Mouse (Mus musculus): ENCODE measurements around the gene Amh. TPM values are rescaled to one million over a fixed set of nuclear protein-coding genes. Genes with fewer than 3 reads are reported as not detected.
"Not testable (repeated sequence)": the region's sequence is repeated elsewhere in the genome, so short reads cannot be mapped to it uniquely, and the experiment has no call there.

The Amh gene
- polyA plus RNA-seq, 1 experiment from 2014 or later = not detected

GRCm38 (mm10) chr10:80808099-80808984 lies 3.3 kb downstream of the Amh start:
- Histone ChIP-seq H3K9ac (ENCODE audit: low read length) (no peak overlapping the region), H3K4me3 (ENCODE audit: low read depth, low read length) (0 out of 2 replicates have a peak overlapping the region, but pooled peaks have one; percentile 10), H3K36me3 (ENCODE audit: control insufficient read depth, insufficient read depth, low read length) (peaks cover 19% of the 10 kb centered on the region), H3K4me1 (replicated peaks; ENCODE audit: control insufficient read depth, insufficient read depth, low read length) (peaks cover 25% of the 10 kb centered on the region), H3K27ac (ENCODE audit: low read depth) (no peak overlapping the region; the same call in 1 of the 2 replicates), H3K9me3 (ENCODE audit: control insufficient read depth, low read length) (no peaks in the 10 kb centered on the region), H3K4me2 (ENCODE audit: low read length) (peak overlapping the region; percentile 83), H3K27me3 (replicated peaks; ENCODE audit: control insufficient read depth, insufficient read depth, low read length) (0 out of 2 replicates have a peak, but pooled peaks cover 13% of the 10 kb centered on the region)
- DNase-seq (ENCODE audit: low spot score) = peak; percentile 65
- ATAC-seq (replicated peaks; ENCODE audit: low FRiP score, low TSS enrichment, low read depth) = no peak
- WGBS = 28% methylated on average over 40 of the region's 40 CpGs

DNA sequence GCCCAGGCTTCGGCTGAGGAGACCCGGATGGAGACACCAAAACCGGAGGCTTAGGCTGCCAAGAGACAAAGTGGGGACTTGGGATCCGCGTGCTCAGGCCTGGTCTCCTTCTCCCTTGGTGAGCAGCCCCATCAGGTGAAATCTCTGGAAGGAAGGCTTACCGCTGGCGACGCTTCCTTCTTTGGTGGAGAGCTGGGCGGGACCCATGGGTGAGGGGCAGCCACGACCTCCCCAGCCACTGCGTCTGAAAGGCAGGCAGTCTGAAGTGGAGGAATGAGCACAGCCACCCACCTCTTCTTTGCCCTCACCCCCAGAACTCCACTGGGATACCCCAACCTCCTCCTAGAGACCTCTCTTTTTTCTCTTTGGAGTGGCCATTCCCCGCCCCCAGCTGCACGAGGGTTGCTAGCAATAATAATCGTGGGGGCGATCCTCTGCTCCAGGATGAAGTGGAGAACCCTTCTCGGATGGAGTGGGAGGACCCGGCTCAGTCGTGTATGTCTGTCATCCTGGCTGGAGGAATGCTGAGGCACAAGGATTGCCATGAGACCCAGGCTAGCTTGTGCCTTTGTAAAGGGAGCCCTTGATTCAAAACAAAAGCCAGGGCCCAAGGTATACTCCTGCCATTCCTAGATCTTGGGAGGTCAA lies 4.1 kb downstream of the Amh start:
- DNase-seq (ENCODE audit: low spot score) = no peak
- peaks cover 25% of the 10 kb centered on the region for H3K4me1 ChIP-seq (replicated peaks; ENCODE audit: control insufficient read depth, insufficient read depth, low read length)
- H3K9ac ChIP-seq (ENCODE audit: low read length) = 0 out of 2 replicates have a peak overlapping the region, but pooled peaks have one; percentile 7

DNA sequence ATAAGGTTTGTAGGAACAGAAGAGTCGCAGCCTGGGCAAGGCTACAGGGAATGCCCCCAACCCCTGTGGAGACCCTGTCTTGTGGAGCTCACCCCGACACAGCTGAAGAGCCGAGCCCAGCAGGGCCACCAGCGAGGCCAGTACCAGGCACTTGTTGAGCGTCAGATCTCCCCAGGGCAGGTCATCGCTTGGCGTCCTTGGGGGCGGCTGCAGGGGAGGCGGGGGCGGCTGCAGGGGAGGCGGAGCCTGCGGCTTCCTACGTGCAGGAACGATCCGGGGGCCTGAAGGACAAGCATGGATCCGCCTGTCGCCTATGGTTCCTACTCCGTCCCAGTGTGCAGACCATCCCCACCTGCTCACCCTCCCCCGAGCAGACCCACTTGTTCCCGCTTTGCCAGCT lies 5.0 kb downstream of the Amh start:
- Histone ChIP-seq H3K4me2 (ENCODE audit: low read length) (peak overlapping the region; percentile 20), H3K9ac (ENCODE audit: low read length) (no peak overlapping the region), H3K9me3 (ENCODE audit: control insufficient read depth, low read length) (no peaks in the 10 kb centered on the region), H3K27ac (ENCODE audit: low read depth) (no peak overlapping the region), H3K36me3 (ENCODE audit: control insufficient read depth, insufficient read depth, low read length) (peaks cover 2% of the 10 kb centered on the region; the same call in 1 of the 2 replicates), H3K27me3 (replicated peaks; ENCODE audit: control insufficient read depth, insufficient read depth, low read length) (0 out of 2 replicates have a peak, but pooled peaks cover 13% of the 10 kb centered on the region), H3K4me3 (ENCODE audit: low read depth, low read length) (no peak overlapping the region), H3K4me1 (replicated peaks; ENCODE audit: control insufficient read depth, insufficient read depth, low read length) (peaks cover 25% of the 10 kb centered on the region)
- ATAC-seq (replicated peaks; ENCODE audit: low FRiP score, low TSS enrichment, low read depth) (no peak), DNase-seq (ENCODE audit: low spot score) (no peak)
- 5% methylated on average over 19 of the region's 20 CpGs for WGBS

More for the DNA sequence above, 4.1 kb downstream of the Amh start:
- 9% methylated on average over 17 of the region's 18 CpGs for WGBS
- Histone ChIP-seq H3K4me2 (ENCODE audit: low read length) (peak overlapping the region; percentile 83), H3K9me3 (ENCODE audit: control insufficient read depth, low read length) (no peaks in the 10 kb centered on the region), H3K36me3 (ENCODE audit: control insufficient read depth, insufficient read depth, low read length) (peaks cover 11% of the 10 kb centered on the region), H3K27me3 (replicated peaks; ENCODE audit: control insufficient read depth, insufficient read depth, low read length) (0 out of 2 replicates have a peak, but pooled peaks cover 13% of the 10 kb centered on the region), H3K4me3 (ENCODE audit: low read depth, low read length) (0 out of 2 replicates have a peak overlapping the region, but pooled peaks have one; percentile 10), H3K27ac (ENCODE audit: low read depth) (no peak overlapping the region)
- ATAC-seq (replicated peaks; ENCODE audit: low FRiP score, low TSS enrichment, low read depth) = no peak

DNA sequence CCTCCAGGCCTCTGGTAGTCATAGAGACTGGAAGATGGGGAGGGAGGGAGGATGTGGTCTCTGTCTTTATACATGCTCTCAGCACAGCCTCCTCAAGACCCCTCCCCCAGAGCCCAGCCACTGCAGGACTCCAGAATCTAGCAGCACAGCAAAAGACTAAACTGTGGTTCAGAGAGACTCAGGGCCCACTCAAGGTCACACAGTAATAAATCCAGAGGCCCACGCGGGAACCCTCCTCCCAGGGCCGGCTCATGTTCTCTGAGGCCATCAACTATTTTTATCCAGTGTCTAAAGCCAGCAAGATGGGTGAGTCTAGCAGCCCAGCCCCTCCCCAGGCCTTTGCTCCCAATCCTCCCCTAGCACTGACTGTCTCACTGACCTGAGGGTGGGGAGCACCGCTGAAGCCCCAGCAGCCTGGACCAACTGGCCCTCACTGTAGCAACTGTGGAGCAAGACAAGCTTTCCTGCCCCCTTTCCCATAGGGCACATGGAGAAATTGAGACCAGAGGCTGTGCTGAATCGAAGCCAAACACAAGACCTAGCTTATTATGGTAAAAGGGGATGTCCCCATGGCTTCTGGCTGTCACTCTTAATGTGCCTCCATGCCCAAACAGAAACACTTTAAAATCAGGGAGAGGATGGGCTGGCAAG lies 7.5 kb downstream of the Amh start:
- ATAC-seq (replicated peaks; ENCODE audit: low FRiP score, low TSS enrichment, low read depth) (no peak), DNase-seq (ENCODE audit: low spot score) (no peak)
- Histone ChIP-seq H3K4me3 (ENCODE audit: low read depth, low read length) (no peak overlapping the region), H3K4me1 (replicated peaks; ENCODE audit: control insufficient read depth, insufficient read depth, low read length) (peaks cover 17% of the 10 kb centered on the region), H3K27ac (ENCODE audit: low read depth) (no peak overlapping the region), H3K36me3 (ENCODE audit: control insufficient read depth, insufficient read depth, low read length) (no peaks in the 10 kb centered on the region), H3K9me3 (ENCODE audit: control insufficient read depth, low read length) (no peaks in the 10 kb centered on the region), H3K27me3 (replicated peaks; ENCODE audit: control insufficient read depth, insufficient read depth, low read length) (0 out of 2 replicates have a peak, but pooled peaks cover 13% of the 10 kb centered on the region), H3K9ac (ENCODE audit: low read length) (no peak overlapping the region), H3K4me2 (ENCODE audit: low read length) (no peak overlapping the region)
- 50% methylated on average over 5 of the region's 5 CpGs for WGBS

- Histone ChIP-seq H3K4me1 (replicated peaks; ENCODE audit: control insufficient read depth, insufficient read depth, low read length) (peaks cover 8% of the 10 kb centered on the region; the same call in 1 of the 2 replicates), H3K36me3 (ENCODE audit: control insufficient read depth, insufficient read depth, low read length) (no peaks in the 10 kb centered on the region), H3K27ac (ENCODE audit: low read depth) (no peak within 1 kb of the TSS), H3K27me3 (replicated peaks; ENCODE audit: control insufficient read depth, insufficient read depth, low read length) (0 out of 2 replicates have a peak, but pooled peaks cover 13% of the 10 kb centered on the region), H3K9me3 (ENCODE audit: control insufficient read depth, low read length) (no peaks in the 10 kb centered on the region), H3K9ac (ENCODE audit: low read length) (no peak within 1 kb of the TSS), H3K4me2 (ENCODE audit: low read length) (no peak within 1 kb of the TSS), H3K4me3 (ENCODE audit: low read depth, low read length) (no peak within 1 kb of the TSS)
- no peak for DNase-seq (ENCODE audit: low spot score)
- 78% methylated on average over 4 of the region's 4 CpGs for WGBS
- no peak for ATAC-seq (replicated peaks; ENCODE audit: low FRiP score, low TSS enrichment, low read depth)
These were observed 8.3 kb downstream of the Amh start, which contains the start of gene Jsrp1 for GRCm38 (mm10) chr10:80813366-80813765. Jsrp1 (minus strand) TSS chr10:80813498.

DNA sequence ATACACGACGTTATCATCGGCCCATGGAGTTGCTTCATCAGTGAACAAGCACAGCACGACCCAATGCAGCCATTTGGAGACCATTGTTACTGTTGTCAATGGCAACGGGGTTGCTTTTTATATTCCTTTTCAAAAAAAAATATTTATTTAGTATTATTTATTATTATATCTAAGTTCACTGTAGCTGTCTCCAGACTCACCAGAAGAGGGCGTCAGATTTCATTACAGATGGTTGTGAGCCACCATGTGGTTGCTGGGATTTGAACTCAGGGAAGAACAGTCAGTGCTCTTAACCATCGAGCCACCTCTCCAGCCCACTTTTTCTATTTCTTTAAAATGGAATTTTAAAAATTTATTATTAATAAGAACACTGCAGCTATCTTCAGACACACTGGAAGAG lies 9.8 kb downstream of the Amh start:
- Histone ChIP-seq H3K36me3 (ENCODE audit: control insufficient read depth, insufficient read depth, low read length) (no peaks in the 10 kb centered on the region), H3K4me1 (replicated peaks; ENCODE audit: control insufficient read depth, insufficient read depth, low read length) (no peaks in the 10 kb centered on the region), H3K4me3 (ENCODE audit: low read depth, low read length) (no peak overlapping the region), H3K27ac (ENCODE audit: low read depth) (no peak overlapping the region), H3K9me3 (ENCODE audit: control insufficient read depth, low read length) (no peaks in the 10 kb centered on the region), H3K4me2 (ENCODE audit: low read length) (no peak overlapping the region), H3K9ac (ENCODE audit: low read length) (no peak overlapping the region), H3K27me3 (replicated peaks; ENCODE audit: control insufficient read depth, insufficient read depth, low read length) (0 out of 2 replicates have a peak, but pooled peaks cover 4% of the 10 kb centered on the region)
- 62% methylated on average over 7 of the region's 7 CpGs for WGBS
- ATAC-seq (replicated peaks; ENCODE audit: low FRiP score, low TSS enrichment, low read depth) (no peak), DNase-seq (ENCODE audit: low spot score) (no peak)

DNA sequence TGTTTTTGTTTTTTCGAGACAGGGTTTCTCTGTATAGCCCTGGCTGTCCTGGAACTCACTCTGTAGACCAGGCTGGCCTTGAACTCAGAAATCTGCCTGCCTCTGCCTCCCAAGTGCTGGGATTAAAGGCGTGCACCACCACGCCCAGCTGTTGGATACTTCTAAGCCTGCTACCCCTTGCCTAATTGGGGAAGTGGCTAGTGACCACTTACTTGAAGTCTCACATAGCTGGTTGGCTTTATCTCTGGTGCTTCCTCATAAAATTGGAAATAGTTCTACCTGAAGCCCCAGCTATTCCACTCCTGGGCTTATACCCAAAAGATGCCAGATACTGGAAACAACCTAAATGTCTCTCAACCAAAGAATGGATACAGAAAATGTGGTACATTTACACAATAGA lies 11.3 kb downstream of the Amh start:
- WGBS = 66% methylated on average over 3 of the region's 3 CpGs
- ATAC-seq (replicated peaks; ENCODE audit: low FRiP score, low TSS enrichment, low read depth); DNase-seq (ENCODE audit: low spot score): not testable (repeated sequence)

GRCm38 (mm10) chr10:80817164-80817563 lies 12.1 kb downstream of the Amh start:
- Histone ChIP-seq H3K4me3 (ENCODE audit: low read depth, low read length) (no peak overlapping the region), H3K4me1 (replicated peaks; ENCODE audit: control insufficient read depth, insufficient read depth, low read length) (no peaks in the 10 kb centered on the region), H3K9ac (ENCODE audit: low read length) (no peak overlapping the region), H3K36me3 (ENCODE audit: control insufficient read depth, insufficient read depth, low read length) (no peaks in the 10 kb centered on the region), H3K27ac (ENCODE audit: low read depth) (no peak overlapping the region), H3K27me3 (replicated peaks; ENCODE audit: control insufficient read depth, insufficient read depth, low read length) (no peaks in the 10 kb centered on the region), H3K9me3 (ENCODE audit: control insufficient read depth, low read length) (no peaks in the 10 kb centered on the region), H3K4me2 (ENCODE audit: low read length) (no peak overlapping the region)
- DNase-seq (ENCODE audit: low spot score) (no peak), ATAC-seq (replicated peaks; ENCODE audit: low FRiP score, low TSS enrichment, low read depth) (no peak)
- WGBS = 50% methylated on average over 2 of the region's 2 CpGs

More for the DNA sequence above, 11.3 kb downstream of the Amh start:
- not testable (repeated sequence) for H3K27me3 ChIP-seq (replicated peaks; ENCODE audit: control insufficient read depth, insufficient read depth, low read length); H3K9ac ChIP-seq (ENCODE audit: low read length); H3K27ac ChIP-seq (ENCODE audit: low read depth); H3K4me2 ChIP-seq (ENCODE audit: low read length); H3K4me3 ChIP-seq (ENCODE audit: low read depth, low read length); H3K36me3 ChIP-seq (ENCODE audit: control insufficient read depth, insufficient read depth, low read length); H3K4me1 ChIP-seq (replicated peaks; ENCODE audit: control insufficient read depth, insufficient read depth, low read length); H3K9me3 ChIP-seq (ENCODE audit: control insufficient read depth, low read length)

Data from intestine, embryonic 14.5 days (tissue).